Mouse (Mus musculus) naive thymus-derived CD4-positive, alpha-beta T cell, adult 2 months (primary cell): ENCODE results near the gene Tceanc2.

Experiments used
- DNase-seq: peaks from one replicate; pipeline ENCODE4 v3.0.0-alpha.2; 2011; ENCODE audit warnings: low read depth

The Tceanc2 gene

DNA sequence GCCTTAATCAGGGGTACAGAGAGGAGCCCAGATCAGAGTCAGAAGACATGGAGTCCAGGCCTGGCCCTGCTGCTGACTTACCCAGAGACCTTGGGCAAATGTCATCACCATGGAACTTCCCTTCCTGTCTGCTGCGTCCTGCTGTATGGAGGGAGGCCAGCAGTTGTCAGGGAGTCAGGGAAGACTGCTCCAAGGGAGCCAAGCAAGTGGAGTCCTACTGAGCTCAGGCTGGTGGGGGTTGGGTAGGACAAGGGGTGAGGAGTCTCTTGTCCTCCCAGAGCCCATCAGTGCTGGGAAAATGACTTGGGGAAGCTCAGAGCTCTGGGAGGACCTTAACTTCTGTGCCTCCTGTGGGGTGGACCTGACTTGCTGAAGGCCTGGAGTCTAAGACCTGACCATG, 94.6 kb downstream of the Tceanc2 start:
- DNase-seq: no peak
